Mouse (Mus musculus): ENCODE results near the gene Spata45.

- TF ChIP-seq EP300 (IDR thresholded peaks at IDR 0.05; ENCODE audit: low read depth) (no peak), CTCF (IDR thresholded peaks at IDR 0.05; ENCODE audit: low read depth) (no peak)
Measured at GRCm38 (mm10) chr1:191053555-191053954, 17.1 kb downstream of the Spata45 start.
